Mouse (Mus musculus) Muller cell, postnatal 12 days (primary cell): Measurements from ENCODE around the gene Rabl2.

Source experiments
- DNase-seq: peaks from one replicate; pipeline ENCODE4 v3.0.0-alpha.2; 2015; ENCODE audit errors: inconsistent ontology term

Gene Rabl2

DNA sequence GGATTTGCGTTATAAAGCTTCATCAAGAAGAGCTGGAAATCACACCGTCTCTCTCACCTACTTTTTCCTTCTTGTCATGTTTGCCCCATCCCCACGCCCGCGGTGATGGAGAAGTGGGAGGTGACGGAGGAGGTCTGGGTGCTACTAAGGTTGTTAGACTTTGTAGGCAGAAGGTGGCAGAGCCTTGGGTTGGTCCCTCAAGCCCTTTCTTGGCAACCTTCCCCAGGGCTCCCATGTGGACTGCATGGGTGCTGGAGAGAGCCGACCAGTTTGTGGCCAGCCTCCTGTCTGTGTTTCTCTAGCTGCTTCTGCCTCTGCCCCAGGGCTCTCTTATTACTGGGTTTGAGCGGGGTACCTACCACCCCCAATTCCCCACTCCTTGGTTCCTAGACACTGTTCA lies 41.2 kb downstream of the Rabl2 start:
- DNase-seq: no peak

- peak; percentile 75 for DNase-seq
Measured at GRCm38 (mm10) chr15:89548837-89549236, 42.9 kb downstream of the Rabl2 start.

DNA sequence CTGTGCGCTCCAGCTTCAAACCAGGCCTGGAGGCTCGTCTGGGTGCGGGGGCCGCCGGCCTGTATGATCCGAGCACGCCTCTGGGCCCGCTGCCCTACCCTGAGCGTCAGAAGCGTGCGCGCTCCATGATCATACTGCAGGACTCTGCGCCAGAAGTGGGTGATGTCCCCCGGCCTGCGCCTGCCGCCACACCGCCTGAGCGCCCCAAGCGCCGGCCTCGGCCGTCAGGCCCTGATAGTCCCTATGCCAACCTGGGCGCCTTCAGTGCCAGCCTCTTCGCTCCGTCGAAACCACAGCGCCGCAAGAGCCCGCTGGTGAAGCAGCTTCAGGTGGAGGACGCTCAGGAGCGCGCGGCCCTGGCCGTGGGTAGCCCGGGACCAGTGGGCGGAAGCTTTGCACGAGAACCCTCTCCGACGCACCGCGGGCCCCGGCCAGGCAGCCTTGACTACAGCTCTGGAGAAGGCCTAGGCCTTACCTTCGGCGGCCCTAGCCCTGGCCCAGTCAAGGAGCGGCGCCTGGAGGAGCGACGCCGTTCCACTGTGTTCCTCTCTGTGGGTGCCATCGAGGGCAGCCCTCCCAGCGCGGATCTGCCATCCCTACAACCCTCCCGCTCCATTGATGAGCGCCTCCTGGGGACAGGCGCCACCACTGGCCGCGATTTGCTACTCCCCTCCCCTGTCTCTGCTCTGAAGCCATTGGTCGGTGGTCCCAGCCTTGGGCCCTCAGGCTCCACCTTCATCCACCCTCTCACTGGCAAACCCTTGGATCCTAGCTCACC lies 43.7 kb downstream of the Rabl2 start:
- peak; percentile 34 for DNase-seq

DNA sequence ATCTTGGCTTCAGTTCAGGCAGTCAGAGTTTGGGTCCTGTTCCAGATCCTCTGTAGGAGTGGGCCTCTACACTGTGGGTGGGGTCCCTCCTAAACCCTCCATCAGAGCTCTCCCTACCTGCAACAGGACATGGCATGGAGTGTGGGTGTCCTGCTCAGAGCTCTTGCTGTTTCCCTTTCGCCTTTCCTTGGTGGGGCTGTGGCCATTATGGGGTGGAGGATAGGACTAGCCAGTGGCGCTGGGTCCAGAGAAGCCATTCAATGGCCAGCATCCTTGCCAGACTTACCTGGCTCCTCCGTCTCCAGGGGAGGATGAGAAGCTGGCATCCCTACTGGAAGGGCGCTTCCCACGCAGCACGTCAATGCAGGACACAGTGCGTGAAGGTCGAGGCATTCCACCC lies 44.4 kb downstream of the Rabl2 start:
- no peak for DNase-seq

DNA sequence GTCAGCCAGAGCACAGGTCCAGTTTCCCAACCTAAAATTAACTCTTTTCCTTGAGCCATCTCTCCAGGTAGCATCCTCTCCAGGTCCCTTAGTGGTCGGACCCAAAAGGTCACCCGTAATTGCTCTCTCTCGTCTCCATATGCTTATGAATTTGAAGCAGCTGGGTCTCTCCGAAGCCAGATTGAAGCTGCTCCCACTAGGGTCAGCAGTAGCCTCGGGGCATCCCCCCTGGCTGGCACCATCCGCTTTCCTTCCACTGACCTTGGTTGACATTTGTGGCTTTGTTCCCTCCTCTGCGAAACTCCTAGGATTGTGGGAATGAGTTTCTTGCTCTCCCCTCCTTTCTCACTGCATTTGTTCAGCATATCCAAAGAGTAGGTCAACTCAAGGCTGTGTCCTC lies 47.6 kb downstream of the Rabl2 start:
- no peak for DNase-seq

DNA sequence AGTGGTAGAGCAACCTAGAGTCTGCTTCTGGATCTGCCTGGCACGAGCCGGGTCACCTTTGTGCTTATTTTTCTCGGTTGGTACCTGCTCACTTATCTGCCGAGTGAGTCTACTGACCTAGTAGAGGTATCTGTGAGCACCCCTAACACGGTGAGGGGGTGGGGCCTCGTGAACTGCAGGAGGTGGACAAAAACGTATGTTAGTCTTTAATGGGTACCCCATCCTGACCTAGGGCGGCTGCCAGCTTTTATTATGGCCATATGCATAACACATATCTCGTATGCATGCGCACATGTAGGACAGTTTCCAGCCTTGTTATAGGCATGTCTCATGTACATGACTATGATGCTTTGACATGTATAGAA lies 57.9 kb downstream of the Rabl2 start:
- DNase-seq: no peak

- no peak for DNase-seq
Measured at GRCm38 (mm10) chr15:89532924-89533842, 58.5 kb downstream of the Rabl2 start.
